Mouse (Mus musculus) spleen, postnatal 0 days (tissue): ENCODE data around the gene Zfp503. TPM values are rescaled to one million over a fixed set of nuclear protein-coding genes. Genes with fewer than 3 reads are reported as not detected.

Experiments
- polyA plus RNA-seq: library from polyadenylated mRNA; unstranded; fragments of >200 nt; fragmentation: Nextera tagmentation; extraction: Ambion mirVana; gene quantifications from 2 replicates; pipeline ENCODE4 v1.2.1, GENCODE M21; 2015

The Zfp503 gene
- polyA plus RNA-seq: 5.4 and 8.0 TPM in 2 replicates

GRCm38 (mm10) chr14:21989291-21989913, at the start of gene Zfp503:
Gene Zfp503 (minus strand): TSS chr14:21989601.

GRCm38 (mm10) chr14:22019252-22019948, 30.0 kb upstream of the Zfp503 start, which contains the start of gene Lrmda:
Gene Lrmda (plus strand): TSS chr14:22019712.

Other genes starting within 250 kb of the Zfp503 start
- 4.5 and 6.1 TPM in 2 replicates for gene Samd8, start 239.1 kb downstream of the Zfp503 start, polyA plus RNA-seq
- gene Dusp13, start 238.4 kb downstream of the Zfp503 start, polyA plus RNA-seq: not detected in 2 replicates
- 167 and 176 TPM in 2 replicates for gene Vdac2, start 164.4 kb downstream of the Zfp503 start, polyA plus RNA-seq
- gene Comtd1, start 140.6 kb downstream of the Zfp503 start, polyA plus RNA-seq: 34.8 and 35.3 TPM in 2 replicates
- gene Lrmda, start 30.1 kb upstream of the Zfp503 start, polyA plus RNA-seq: 0.73 and 0.76 TPM in 2 replicates